Mouse (Mus musculus): Measurements from ENCODE around the gene Ivd.
A peak's percentile ranks its signal among the peaks of the same experiment; 100 is the strongest.

The Ivd gene

GRCm38 (mm10) chr2:118909151-118909550 is 47.4 kb downstream of the Ivd start:
- DNase-seq (ENCODE audit: low spot score in 2 of 2), result no peak

GRCm38 (mm10) chr2:118910605-118911278 is 49.0 kb downstream of the Ivd start:
- DNase-seq (ENCODE audit: low spot score in 2 of 2), result no peak

- DNase-seq (ENCODE audit: low spot score in 2 of 2), result no peak
Observed at GRCm38 (mm10) chr2:118912706-118913105, 51.0 kb downstream of the Ivd start.

GRCm38 (mm10) chr2:118913551-118914276 is 52.0 kb downstream of the Ivd start:
- no peak for DNase-seq (ENCODE audit: low spot score in 2 of 2)

- no peak for DNase-seq (ENCODE audit: low spot score in 2 of 2)
Observed at GRCm38 (mm10) chr2:118914685-118915084, 52.9 kb downstream of the Ivd start.

- DNase-seq (ENCODE audit: low spot score in 2 of 2), result no peak
Observed at GRCm38 (mm10) chr2:118916436-118916835, 54.7 kb downstream of the Ivd start.

GRCm38 (mm10) chr2:118918543-118918942 is 56.8 kb downstream of the Ivd start:
- no peak for DNase-seq (ENCODE audit: low spot score in 2 of 2)

- DNase-seq (ENCODE audit: low spot score in 2 of 2), result no peak
Observed at GRCm38 (mm10) chr2:118920428-118920827, 58.7 kb downstream of the Ivd start.

- no peak for DNase-seq (ENCODE audit: low spot score in 2 of 2)
Observed at GRCm38 (mm10) chr2:118925952-118926351, 64.2 kb downstream of the Ivd start.

- peak; percentile 64 to 65 for DNase-seq (ENCODE audit: low spot score in 2 of 2)
Observed at GRCm38 (mm10) chr2:118926361-118926997, 64.7 kb downstream of the Ivd start, which contains the start of gene Chst14. Gene Chst14 (plus strand): TSS chr2:118926496.

GRCm38 (mm10) chr2:118926998-118927739 is 65.4 kb downstream of the Ivd start:
- DNase-seq (ENCODE audit: low spot score in 2 of 2), result no peak

Measured in urinary bladder, adult 18-20 months (tissue).